Mouse (Mus musculus): Measurements from ENCODE around the gene Lix1l.

DNA sequence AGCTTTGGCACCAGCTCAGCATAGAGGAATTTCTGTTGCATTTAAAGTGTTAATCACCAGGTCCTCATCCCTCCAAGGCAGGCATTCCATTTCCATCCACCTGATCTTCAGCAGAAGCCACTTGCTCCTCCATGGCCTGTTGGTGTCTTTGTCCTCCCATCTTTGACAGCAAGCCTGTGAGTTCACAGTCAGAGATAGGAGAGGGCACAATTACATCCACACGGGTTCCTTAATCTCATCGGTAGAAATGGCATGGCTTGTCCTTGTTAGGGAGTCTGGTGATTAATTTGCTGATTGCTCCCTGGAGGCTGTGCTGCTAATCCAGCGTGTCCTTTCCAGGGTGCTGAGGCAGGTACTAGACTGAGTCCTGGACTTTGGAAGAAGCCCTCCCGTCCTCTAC is 72.6 kb downstream of the Lix1l start:
- TF ChIP-seq POLR2A (IDR thresholded peaks at IDR 0.05; ENCODE audit: insufficient read length, low read depth) (no peak), TCF3 (IDR thresholded peaks at IDR 0.05; ENCODE audit: insufficient read length, low read depth) (no peak)

All from myocyte (in vitro differentiated cells).